Mouse (Mus musculus) midbrain, embryonic 13.5 days (tissue): ENCODE results near the gene Tnip1. TPM values are rescaled to one million over a fixed set of nuclear protein-coding genes. Genes with fewer than 3 reads are reported as not detected.
A peak's percentile ranks its signal among the peaks of the same experiment; 100 is the strongest.

ENCODE experiments used
- ATAC-seq: fragments of 200-750 bp; cut with Nextera tagmentation; 2 replicates; pipeline ENCODE4 v1.8.0; 2017; ENCODE audit warnings: mild to moderate bottlenecking, moderate TSS enrichment, moderate library complexity
- H3K27ac ChIP-seq: fragments of 300-500 bp; sonication (generic); 2 replicates; pipeline ENCODE4 v1.5.1; 2015; ENCODE audit warnings: inconsistent platforms, mild to moderate bottlenecking, moderate library complexity
- H3K27me3 ChIP-seq: fragments of 300-500 bp; sonication (generic); 2 replicates; pipeline ENCODE4 v1.6.1; 2015; ENCODE audit warnings: mild to moderate bottlenecking, inconsistent platforms
- H3K36me3 ChIP-seq: fragments of 300-500 bp; sonication (generic); 2 replicates; pipeline ENCODE4 v1.6.1; 2015; ENCODE audit warnings: mild to moderate bottlenecking, inconsistent platforms
- H3K4me1 ChIP-seq: fragments of 300-500 bp; sonication (generic); replicated peaks from 2 replicates; pipeline ENCODE4 v1.6.1; 2015; ENCODE audit warnings: inconsistent platforms
- H3K4me2 ChIP-seq: fragments of 300-500 bp; sonication (generic); replicated peaks from 2 replicates; pipeline ENCODE4 v1.6.1; 2015; ENCODE audit warnings: moderate library complexity, mild to moderate bottlenecking, inconsistent platforms
- H3K4me3 ChIP-seq: fragments of 300-500 bp; sonication (generic); replicated peaks from 2 replicates; pipeline ENCODE4 v1.5.1; 2015; ENCODE audit warnings: mild to moderate bottlenecking, inconsistent platforms
- H3K9ac ChIP-seq: fragments of 300-500 bp; sonication (generic); replicated peaks from 2 replicates; pipeline ENCODE4 v1.6.1; 2015; ENCODE audit warnings: mild to moderate bottlenecking, inconsistent platforms
- H3K9me3 ChIP-seq: fragments of 300-500 bp; sonication (generic); 2 replicates; pipeline ENCODE4 v1.6.1; 2016; ENCODE audit warnings: mild to moderate bottlenecking, inconsistent platforms
- WGBS: fragments of 180-500 bp; shearing (Covaris S2); methylation state at CpG from one replicate; pipeline ENCODE4 v1.1.7; 2015; 5-methylcytosine and 5-hydroxymethylcytosine counted together
- polyA plus RNA-seq: library from polyadenylated mRNA; unstranded; fragments of >200 nt; fragmentation: Nextera tagmentation; extraction: Ambion mirVana; gene quantifications from 2 replicates; pipeline ENCODE4 v1.2.1, GENCODE M21; 2015

Gene Tnip1
- polyA plus RNA-seq, 1 experiment from 2014 or later = 13.4 TPM

DNA sequence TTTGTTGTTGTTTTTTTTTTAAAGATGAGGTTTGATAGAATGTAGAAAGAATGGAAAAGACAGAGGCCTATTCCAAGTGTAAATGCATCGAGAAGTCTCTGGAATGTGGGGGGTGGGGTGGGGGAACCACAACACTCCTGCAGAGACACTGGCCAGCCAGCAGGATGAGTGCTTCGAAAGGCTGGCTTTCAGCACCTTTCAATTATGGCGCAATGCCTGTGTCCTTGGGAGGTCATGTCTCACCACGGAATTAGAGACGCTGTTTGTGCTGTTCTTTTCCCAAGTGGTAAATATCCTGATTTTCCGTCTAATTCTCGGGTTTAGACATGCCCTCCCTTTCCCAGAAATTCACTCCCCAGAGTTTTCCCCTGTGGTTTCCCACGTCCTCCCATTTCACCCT lies 80.0 kb downstream of the Tnip1 start:
- Histone ChIP-seq H3K4me3 (no peak overlapping the region), H3K27ac (no peak overlapping the region), H3K4me1 (peaks cover 6% of the 10 kb centered on the region), H3K27me3 (no peaks in the 10 kb centered on the region), H3K9me3 (no peaks in the 10 kb centered on the region), H3K4me2 (no peak overlapping the region), H3K36me3 (no peaks in the 10 kb centered on the region), H3K9ac (no peak overlapping the region)
- no peak for ATAC-seq
- WGBS = 51% methylated on average over 8 of the region's 8 CpGs

GRCm38 (mm10) chr11:54881051-54881474 lies 81.7 kb downstream of the Tnip1 start:
- Histone ChIP-seq H3K4me1 (peaks cover 6% of the 10 kb centered on the region), H3K4me3 (no peak overlapping the region), H3K9ac (no peak overlapping the region), H3K27me3 (no peaks in the 10 kb centered on the region), H3K9me3 (no peaks in the 10 kb centered on the region), H3K4me2 (no peak overlapping the region), H3K27ac (no peak overlapping the region), H3K36me3 (no peaks in the 10 kb centered on the region)
- ATAC-seq = no peak
- WGBS = 5% methylated on average over 2 of the region's 2 CpGs

DNA sequence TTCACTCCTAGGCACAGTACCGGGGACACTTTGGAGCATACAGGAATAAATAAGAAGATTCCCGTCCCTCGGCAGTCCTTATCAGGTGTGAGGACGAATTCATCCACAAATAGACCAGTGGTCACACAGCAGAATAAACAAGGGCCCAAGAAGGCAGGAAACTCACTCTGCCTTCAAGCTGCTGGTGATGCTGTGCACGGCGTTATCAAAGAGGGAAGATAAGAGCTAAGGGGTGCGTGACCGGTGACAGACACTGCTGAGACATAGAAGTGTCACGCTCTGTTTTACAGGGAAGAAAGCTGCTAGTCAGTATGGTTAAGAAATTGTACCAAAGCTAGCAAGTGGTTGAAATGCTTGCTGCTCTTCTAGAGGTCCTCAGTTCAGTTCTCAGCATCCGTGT lies 82.8 kb downstream of the Tnip1 start:
- no peak for ATAC-seq
- WGBS = 83% methylated on average over 10 of the region's 10 CpGs
- Histone ChIP-seq H3K27me3 (no peaks in the 10 kb centered on the region), H3K4me1 (peaks cover 6% of the 10 kb centered on the region), H3K27ac (no peak overlapping the region; the same call in 1 of the 2 replicates), H3K4me2 (no peak overlapping the region), H3K36me3 (no peaks in the 10 kb centered on the region), H3K9me3 (no peaks in the 10 kb centered on the region), H3K9ac (no peak overlapping the region), H3K4me3 (no peak overlapping the region)

DNA sequence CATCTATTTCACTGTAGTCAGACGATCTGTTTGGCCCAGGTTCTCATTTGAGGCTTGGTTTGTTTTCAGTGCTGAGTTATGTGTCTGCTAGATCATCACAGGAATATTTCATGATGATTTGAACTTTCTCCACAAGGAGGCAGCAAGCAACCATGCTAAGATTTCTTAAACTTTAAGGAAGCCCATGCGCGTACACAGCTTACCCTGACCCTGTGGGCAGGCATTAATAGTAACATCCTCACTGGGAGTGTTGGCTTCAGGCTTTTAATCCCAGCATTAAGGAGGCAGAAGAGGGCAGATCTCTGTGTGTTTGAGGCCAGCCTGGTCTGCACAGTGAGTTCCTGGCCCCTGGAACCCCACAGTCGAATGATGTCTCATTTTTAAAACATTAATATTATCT lies 83.3 kb downstream of the Tnip1 start:
- 0 out of 2 replicates have a peak, but pooled peaks have one; percentile 53 for ATAC-seq
- Histone ChIP-seq H3K36me3 (peaks cover 4% of the 10 kb centered on the region; the same call in 1 of the 2 replicates), H3K4me2 (no peak overlapping the region), H3K4me1 (peaks cover 6% of the 10 kb centered on the region), H3K27ac (no peak overlapping the region), H3K9ac (no peak overlapping the region), H3K9me3 (no peaks in the 10 kb centered on the region), H3K27me3 (no peaks in the 10 kb centered on the region), H3K4me3 (no peak overlapping the region)
- WGBS = 38% methylated on average over 4 of the region's 4 CpGs

GRCm38 (mm10) chr11:54878893-54879292 lies 83.8 kb downstream of the Tnip1 start:
- no peaks in the 10 kb centered on the region for H3K27me3 ChIP-seq
- ATAC-seq = no peak
- H3K9ac ChIP-seq = no peak overlapping the region
- peaks cover 6% of the 10 kb centered on the region for H3K4me1 ChIP-seq
- WGBS = 85% methylated on average over 6 of the region's 6 CpGs
- no peak overlapping the region for H3K27ac ChIP-seq
- no peaks in the 10 kb centered on the region for H3K9me3 ChIP-seq
- no peak overlapping the region for H3K4me3 ChIP-seq
- no peak overlapping the region for H3K4me2 ChIP-seq
- H3K36me3 ChIP-seq = peaks cover 10% of the 10 kb centered on the region

DNA sequence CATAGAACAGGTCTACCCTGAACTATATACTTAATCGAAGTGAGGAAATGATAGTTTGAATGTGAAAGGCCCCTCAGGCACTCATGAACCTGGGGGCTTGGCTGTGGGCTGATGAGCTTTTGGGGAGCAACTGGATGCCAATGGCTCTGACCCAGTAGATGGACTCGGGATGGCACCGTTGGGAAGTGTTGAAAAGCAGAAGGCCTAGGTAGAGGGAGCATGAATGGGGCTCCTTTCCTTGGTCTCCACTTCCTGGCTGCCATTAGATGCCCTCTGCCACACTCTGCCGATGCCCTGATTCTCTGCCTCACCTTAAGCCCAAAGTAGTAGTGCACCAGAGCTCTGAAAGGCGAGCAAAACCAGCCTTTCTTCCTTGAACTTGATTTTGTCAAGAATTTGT lies 86.7 kb downstream of the Tnip1 start:
- Histone ChIP-seq H3K4me1 (peaks cover 2% of the 10 kb centered on the region), H3K27me3 (no peaks in the 10 kb centered on the region)
- no peak for ATAC-seq

GRCm38 (mm10) chr11:54871831-54872537 lies 90.7 kb downstream of the Tnip1 start:
- H3K9ac ChIP-seq = no peak overlapping the region
- H3K36me3 ChIP-seq = peaks cover 49% of the 10 kb centered on the region
- no peaks in the 10 kb centered on the region for H3K27me3 ChIP-seq
- no peak overlapping the region for H3K4me3 ChIP-seq
- H3K4me2 ChIP-seq = no peak overlapping the region
- H3K4me1 ChIP-seq = peaks cover 27% of the 10 kb centered on the region
- no peak for ATAC-seq
- H3K27ac ChIP-seq = no peak overlapping the region
- H3K9me3 ChIP-seq = no peaks in the 10 kb centered on the region
- 79% methylated on average over 7 of the region's 7 CpGs for WGBS

More for the DNA sequence above, 86.7 kb downstream of the Tnip1 start:
- Histone ChIP-seq H3K9me3 (no peaks in the 10 kb centered on the region), H3K9ac (no peak overlapping the region), H3K36me3 (peaks cover 31% of the 10 kb centered on the region), H3K27ac (no peak overlapping the region), H3K4me3 (no peak overlapping the region), H3K4me2 (no peak overlapping the region)
- 90% methylated on average over 5 of the region's 5 CpGs for WGBS

DNA sequence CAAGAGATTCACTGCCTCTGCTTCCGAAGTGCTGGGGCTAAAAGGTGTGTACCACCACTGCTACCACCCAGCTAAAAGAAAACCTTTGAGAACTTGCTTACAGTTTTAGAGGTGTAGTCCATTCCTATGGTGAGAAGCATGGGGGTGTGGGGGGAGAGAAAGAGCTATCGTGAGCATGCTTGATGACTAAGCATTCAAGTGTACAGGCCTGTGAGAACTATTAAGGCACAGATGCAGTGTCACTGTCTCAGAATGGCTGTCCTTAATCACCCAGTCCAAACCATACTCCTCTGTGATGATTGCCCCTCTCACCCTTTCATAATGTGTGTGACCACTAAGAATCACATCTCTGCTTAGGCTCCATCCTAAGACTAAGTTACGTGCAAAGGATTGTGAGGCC lies 93.4 kb downstream of the Tnip1 start:
- WGBS = 87% methylated on average over 3 of the region's 3 CpGs
- H3K27ac ChIP-seq = no peak overlapping the region
- no peak overlapping the region for H3K4me3 ChIP-seq
- no peaks in the 10 kb centered on the region for H3K9me3 ChIP-seq
- peaks cover 34% of the 10 kb centered on the region for H3K4me1 ChIP-seq
- H3K4me2 ChIP-seq = peak overlapping the region; percentile 17
- H3K27me3 ChIP-seq = no peaks in the 10 kb centered on the region
- no peak for ATAC-seq
- H3K9ac ChIP-seq = peak overlapping the region; percentile 4; the same call in 1 of the 2 replicates
- peaks cover 43% of the 10 kb centered on the region for H3K36me3 ChIP-seq

DNA sequence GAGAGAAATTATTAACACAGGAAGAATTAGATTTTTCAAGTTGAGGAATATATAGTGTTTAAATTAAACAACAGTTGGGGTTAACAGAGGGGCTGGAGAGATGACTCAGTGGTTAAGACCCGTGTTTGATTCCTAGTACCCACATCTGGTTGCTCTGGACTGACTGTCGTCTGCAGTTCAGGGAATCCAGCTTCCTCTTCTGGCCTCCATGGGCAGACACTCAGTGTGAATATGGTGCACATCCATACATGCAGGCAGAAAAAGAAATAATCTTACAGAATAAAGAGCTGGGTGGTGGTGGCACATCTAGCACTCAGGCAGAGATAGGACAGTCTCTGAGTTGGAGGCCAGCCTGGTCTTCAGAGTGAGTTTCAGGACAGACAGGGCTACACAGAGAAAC lies 94.3 kb downstream of the Tnip1 start:
- 87% methylated on average over 2 of the region's 2 CpGs for WGBS
- peak overlapping the region; percentile 33; the same call in 1 of the 2 replicates for H3K9ac ChIP-seq
- H3K4me2 ChIP-seq = peak overlapping the region; percentile 75
- no peaks in the 10 kb centered on the region for H3K27me3 ChIP-seq
- H3K27ac ChIP-seq = no peak overlapping the region
- no peaks in the 10 kb centered on the region for H3K9me3 ChIP-seq
- peaks cover 34% of the 10 kb centered on the region for H3K4me1 ChIP-seq
- no peak for ATAC-seq
- H3K36me3 ChIP-seq = peaks cover 35% of the 10 kb centered on the region
- peak overlapping the region; percentile 89; the same call in 1 of the 2 replicates for H3K4me3 ChIP-seq

DNA sequence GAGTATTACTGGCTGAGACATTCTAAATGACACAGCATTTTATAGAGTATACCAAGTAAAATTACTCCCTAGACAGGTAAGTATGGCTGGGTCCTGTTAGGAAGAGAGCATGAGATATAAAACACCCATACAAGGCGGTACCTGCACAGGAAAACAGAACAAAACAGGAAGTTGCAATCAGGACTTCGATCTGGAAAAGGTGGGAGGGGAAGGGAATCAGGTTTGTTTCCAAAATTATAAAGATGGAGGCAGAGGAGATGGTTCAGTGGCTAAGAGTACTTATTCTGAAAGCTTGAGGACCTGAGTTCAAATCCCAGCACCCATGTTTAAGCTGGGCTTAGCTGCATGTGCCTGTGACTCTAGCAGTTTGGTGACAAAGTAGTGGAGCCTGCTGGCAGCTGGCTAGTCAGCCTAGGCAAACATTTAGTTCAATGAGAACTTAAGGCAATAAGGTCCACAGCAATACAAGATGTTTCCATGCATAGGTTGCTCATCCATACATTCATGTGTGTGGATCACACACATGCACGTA lies 94.7 kb downstream of the Tnip1 start:
- H3K27ac ChIP-seq = no peak overlapping the region
- H3K27me3 ChIP-seq = no peaks in the 10 kb centered on the region
- H3K4me2 ChIP-seq = peak overlapping the region; percentile 75
- WGBS = 96% methylated on average over 3 of the region's 3 CpGs
- no peaks in the 10 kb centered on the region for H3K9me3 ChIP-seq
- ATAC-seq = no peak
- peaks cover 34% of the 10 kb centered on the region for H3K4me1 ChIP-seq
- H3K9ac ChIP-seq = peak overlapping the region; percentile 99; the same call in 1 of the 2 replicates
- peak overlapping the region; percentile 89 for H3K4me3 ChIP-seq
- H3K36me3 ChIP-seq = peaks cover 32% of the 10 kb centered on the region

GRCm38 (mm10) chr11:54867049-54867385 lies 95.7 kb downstream of the Tnip1 start:
- WGBS = 3% methylated on average over 5 of the region's 5 CpGs
- Histone ChIP-seq H3K27ac (peak overlapping the region; percentile 91), H3K27me3 (no peaks in the 10 kb centered on the region), H3K9me3 (no peaks in the 10 kb centered on the region), H3K36me3 (peaks cover 28% of the 10 kb centered on the region), H3K4me2 (peak overlapping the region; percentile 75), H3K4me3 (peak overlapping the region; percentile 89), H3K4me1 (peaks cover 34% of the 10 kb centered on the region), H3K9ac (peak overlapping the region; percentile 99)
- 0 out of 2 replicates have a peak, but pooled peaks have one; percentile 28 for ATAC-seq

DNA sequence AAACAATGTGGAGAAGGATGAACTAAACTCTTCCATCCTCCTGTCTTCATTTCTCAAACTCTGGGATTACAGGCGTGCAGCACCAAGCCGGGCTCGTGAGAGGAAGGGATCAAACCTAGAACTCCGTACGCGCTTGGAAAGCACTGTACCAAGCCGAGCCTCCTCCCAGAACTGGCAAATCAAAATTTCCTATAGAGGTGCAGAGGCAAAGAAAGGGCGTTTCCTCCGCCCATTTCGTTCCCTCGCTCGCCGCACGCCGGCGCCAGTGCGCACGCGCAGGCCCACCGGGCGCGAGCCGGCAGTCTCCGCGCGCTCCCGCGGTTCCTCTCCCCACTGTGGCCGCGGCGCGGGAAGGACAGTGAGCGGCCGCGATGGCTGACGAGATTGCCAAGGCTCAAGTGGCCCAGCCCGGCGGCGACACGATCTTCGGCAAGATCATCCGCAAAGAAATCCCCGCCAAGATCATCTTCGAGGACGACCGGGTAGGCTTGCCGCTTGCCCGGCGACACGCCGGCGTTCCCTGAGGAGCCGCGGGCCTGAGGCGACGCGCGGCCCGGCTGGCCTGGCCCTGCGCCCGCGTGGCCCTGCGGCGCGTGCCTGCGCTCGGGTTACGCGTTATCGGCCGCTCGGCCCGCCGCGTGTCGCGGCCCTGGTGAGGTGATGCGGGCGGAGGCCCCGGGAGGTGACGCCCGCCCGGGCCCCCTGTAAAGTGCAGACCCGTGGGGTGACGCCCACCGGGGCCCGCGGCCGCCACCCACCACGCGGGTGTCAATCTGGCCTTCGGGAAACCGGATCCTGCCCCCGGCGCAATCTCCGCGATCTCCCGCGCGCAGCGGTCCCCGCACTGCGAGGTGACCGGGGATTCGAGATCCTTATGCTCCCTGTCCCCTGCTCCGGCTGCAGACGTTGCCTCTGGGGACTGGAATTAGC lies 96.3 kb downstream of the Tnip1 start, which contains the start of gene Hint1:
Gene Hint1, plus strand, starts transcription at position 265 of the 930 bp plus-strand sequence.
- H3K27ac ChIP-seq = peak within 1 kb of the TSS; percentile 91
- ATAC-seq = peak; percentile 87
- H3K36me3 ChIP-seq = peaks cover 21% of the 10 kb centered on the region
- peaks cover 36% of the 10 kb centered on the region for H3K4me1 ChIP-seq
- H3K4me3 ChIP-seq = peak within 1 kb of the TSS; percentile 89
- H3K27me3 ChIP-seq = no peaks in the 10 kb centered on the region
- peak within 1 kb of the TSS; percentile 75 for H3K4me2 ChIP-seq
- WGBS = under 1% methylated on average over 100 of the region's 107 CpGs
- H3K9me3 ChIP-seq = no peaks in the 10 kb centered on the region
- peak within 1 kb of the TSS; percentile 99 for H3K9ac ChIP-seq
